Mouse (Mus musculus): ENCODE data around the gene Rbm38. TPM values are rescaled to one million over a fixed set of nuclear protein-coding genes. Genes with fewer than 3 reads are reported as not detected.

Rbm38 gene
- total RNA-seq, 2 experiments from 2014 or later, result 3.1 to 3.7 TPM

DNA sequence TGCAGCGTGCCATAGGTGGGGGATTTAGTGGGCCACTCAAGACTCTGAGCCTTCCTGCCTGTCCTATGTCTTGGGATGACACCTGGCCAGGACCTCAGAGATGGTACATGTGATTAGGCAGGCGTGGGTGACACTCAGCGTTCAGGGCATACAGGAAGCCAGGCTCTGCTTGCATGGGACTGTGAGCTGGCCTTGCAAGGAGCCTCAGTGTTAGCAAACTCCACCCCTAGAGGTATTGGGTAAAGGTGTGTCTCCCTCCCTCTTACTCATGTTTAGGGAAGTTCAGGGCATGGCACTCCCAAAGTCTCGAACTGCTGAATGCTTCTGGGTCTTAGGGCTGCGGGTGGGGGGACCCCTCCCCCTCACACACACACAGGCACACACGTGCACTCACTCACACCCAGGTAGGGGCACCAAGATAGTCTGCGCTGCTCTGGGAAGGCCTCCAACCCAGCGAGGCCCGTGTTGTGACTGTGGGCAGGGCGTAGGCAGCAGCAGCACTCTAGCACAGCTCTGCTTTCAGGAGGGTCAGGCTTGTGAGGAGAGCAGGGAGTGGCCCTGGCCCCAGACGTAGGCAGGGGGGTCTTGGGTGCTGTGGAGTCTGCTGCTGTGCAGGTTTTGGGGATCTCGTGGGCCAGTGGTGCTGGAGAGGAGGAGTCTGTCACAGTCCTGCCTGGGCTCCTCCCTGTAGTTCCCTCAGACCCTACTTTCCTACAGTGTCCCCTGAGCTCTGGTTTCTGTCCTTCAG is 10.5 kb downstream of the Rbm38 start:
- DNase-seq (ENCODE audit: low spot score in 2 of 2), result no peak
- intact Hi-C loops (cut with DNase I), result no loop called here

DNA sequence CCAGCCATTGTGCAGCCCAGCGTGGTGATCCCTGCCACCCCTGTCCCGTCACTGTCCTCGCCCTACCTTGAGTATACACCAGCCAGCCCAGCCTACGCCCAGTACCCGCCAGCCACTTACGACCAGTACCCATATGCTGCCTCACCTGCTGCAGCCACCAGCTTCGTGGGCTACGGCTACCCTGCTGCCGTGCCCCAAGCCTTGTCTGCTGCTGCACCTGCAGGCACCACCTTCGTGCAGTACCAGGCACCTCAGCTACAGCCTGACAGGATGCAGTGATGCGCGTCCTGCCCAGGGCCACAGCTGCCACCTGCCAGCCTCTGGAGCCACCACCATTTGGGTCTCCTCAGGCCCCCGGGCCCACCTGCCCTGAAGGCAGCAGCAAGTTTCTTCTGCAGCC is 13.2 kb downstream of the Rbm38 start:
- intact Hi-C loops (cut with DNase I), result no loop called here
- DNase-seq (ENCODE audit: low spot score in 2 of 2), result no peak

DNA sequence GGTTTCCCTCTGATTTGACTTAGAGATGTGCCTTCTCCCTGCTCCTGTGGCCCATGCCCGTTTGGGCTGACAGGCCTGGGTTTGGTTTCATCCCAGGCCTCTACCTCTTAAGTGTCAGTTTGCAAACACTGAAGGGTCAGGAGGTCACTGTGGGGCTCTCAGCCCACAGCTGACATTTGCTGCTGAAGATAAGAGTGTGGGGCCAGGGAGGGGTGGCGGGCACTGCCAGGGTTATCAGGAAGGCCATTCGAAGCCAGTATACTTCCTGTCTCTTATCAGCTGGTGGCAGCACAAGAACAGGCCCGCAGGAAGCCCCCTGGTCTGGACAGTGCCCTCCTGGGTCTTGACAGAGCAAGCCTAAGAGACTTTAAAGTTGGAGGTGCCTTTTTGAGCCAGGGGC is 14.7 kb downstream of the Rbm38 start:
- intact Hi-C loops (cut with DNase I), result no loop called here
- DNase-seq (ENCODE audit: low spot score in 2 of 2), result no peak

DNA sequence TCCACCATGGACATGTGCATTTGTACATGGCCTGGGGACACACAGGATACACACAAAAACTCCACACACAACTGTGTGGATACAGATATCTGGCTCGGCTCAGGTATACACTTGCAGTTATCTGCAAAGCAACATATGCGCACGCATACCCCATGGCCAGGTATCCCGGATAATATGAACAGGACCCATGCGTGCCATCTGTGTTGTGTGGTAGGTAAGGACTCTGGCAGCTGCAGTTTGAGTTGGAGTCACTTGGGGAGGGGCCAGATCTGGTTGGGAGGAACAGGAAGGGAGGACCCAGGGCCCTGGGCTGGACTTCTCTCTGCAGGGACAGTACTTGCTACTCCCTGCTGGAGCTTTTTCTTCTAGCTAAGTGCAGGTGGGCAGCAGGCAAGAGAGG is 15.4 kb downstream of the Rbm38 start:
- intact Hi-C loops (cut with DNase I), result no loop called here
- DNase-seq (ENCODE audit: low spot score in 2 of 2), result no peak

DNA sequence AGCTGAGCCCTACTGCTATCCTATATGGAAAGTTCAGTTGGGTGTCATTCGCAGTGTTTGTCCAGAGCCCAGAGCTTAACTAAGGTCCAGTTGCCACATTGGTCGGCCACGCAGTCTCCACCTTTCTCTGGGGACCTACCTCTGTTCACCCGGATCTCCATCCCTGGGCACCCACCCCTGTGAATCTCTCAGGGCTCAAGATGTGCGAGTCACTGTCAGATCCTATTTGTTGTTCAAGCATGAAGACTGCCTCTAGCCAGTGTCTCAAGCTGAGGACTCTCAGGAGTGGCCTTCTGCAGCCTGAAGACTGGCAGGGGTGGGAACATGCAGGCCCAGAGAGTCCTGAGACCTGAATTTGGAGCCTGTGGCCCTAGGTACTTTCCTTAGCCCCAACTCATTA is 15.8 kb downstream of the Rbm38 start:
- DNase-seq (ENCODE audit: low spot score in 2 of 2), result no peak
- intact Hi-C loops (cut with DNase I), result no loop called here

- DNase-seq (ENCODE audit: low spot score in 2 of 2), result no peak
- intact Hi-C loops (cut with DNase I), result no loop called here
These were observed 16.3 kb downstream of the Rbm38 start for GRCm38 (mm10) chr2:173036611-173037010.

DNA sequence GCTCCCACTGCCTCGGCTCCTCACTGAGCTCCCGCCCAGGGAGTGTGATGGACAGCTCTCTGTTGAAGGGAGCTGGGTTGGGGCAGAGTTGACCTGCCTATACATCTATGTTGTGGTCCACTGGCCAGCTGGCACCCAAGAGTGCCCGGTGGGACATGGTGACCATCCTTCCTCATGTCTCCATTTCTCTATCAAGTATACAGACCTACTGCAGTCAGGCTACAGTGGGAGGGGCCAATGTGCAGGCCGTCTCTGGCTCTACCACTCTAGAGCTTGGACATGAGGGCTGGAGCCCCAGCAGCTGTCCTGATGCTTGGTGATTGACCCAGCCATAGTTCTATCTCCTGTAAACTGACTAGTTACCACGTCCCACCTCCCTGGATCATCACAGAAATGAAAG is 17.0 kb downstream of the Rbm38 start:
- no peak for DNase-seq (ENCODE audit: low spot score in 2 of 2)
- intact Hi-C loops (cut with DNase I), result no loop called here

GRCm38 (mm10) chr2:173037827-173038607 is 17.7 kb downstream of the Rbm38 start:
- no peak for DNase-seq (ENCODE audit: low spot score in 2 of 2)
- intact Hi-C loops (cut with DNase I), result no loop called here

- no peak for DNase-seq (ENCODE audit: low spot score in 2 of 2)
- intact Hi-C loops (cut with DNase I), result no loop called here
These were observed 18.7 kb downstream of the Rbm38 start for GRCm38 (mm10) chr2:173039041-173039440.

DNA sequence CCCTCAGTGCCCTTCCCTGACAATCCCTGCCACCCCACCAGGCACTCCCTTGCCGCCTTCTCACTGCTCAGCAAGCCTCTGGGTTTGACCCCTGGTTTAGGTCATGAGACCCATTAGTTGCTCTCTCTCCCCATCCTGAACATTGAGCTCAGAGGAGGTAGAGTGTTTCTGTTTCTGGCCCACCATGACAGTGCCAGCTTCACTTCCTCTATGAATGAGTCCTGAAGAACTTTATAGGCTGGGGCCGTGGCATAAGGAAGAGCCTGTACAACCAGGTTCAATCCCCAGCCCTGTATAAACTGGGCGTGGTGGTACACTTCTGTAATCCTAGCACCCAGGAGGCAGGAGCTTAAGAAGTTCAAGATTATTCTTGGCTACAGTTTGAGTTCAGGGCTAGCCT is 20.5 kb downstream of the Rbm38 start:
- intact Hi-C loops (cut with DNase I), result no loop called here
- DNase-seq (ENCODE audit: low spot score in 2 of 2), result no peak

DNA sequence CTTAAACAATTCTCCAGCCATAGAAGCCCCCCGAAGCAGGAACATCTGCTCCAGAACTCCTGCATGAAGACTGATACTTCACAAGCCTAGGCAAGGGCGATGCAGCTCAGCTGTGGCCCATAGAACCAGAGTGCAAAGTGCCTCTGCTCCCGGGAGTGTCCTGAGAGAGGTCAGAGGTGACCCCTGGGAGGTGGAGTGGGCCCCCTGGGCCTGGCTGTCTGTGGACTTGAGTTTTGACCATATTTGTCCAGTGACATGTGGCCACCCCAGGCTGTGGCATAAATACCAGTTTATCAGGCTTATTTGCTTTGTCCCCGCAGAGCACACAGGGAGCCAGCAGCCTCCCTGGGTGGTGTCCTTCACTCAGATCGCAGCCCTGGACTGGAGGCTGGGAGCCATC is 20.9 kb downstream of the Rbm38 start:
- no peak for DNase-seq (ENCODE audit: low spot score in 2 of 2)
- intact Hi-C loops (cut with DNase I), result no loop called here

DNA sequence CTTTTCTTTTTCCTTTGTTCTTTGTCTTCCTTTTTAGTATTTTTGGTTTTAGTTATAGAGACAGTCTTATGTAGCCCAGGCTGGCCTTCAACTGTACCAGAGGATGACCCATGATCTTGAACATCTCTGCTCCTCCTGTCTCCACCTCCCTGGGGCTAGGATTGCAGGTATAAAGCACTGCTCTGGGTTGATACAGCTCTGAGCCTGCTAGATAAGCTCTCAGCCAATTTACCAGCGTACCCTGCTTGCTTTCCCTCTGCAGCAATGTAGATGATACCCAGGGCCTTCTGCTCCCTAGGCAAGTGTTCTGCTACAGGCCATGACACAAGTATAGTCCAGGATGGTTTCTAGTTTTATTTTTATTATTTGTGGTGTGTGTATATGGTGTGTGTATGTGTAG is 21.6 kb downstream of the Rbm38 start:
- DNase-seq (ENCODE audit: low spot score in 2 of 2), result no peak
- intact Hi-C loops (cut with DNase I), result no loop called here

DNA sequence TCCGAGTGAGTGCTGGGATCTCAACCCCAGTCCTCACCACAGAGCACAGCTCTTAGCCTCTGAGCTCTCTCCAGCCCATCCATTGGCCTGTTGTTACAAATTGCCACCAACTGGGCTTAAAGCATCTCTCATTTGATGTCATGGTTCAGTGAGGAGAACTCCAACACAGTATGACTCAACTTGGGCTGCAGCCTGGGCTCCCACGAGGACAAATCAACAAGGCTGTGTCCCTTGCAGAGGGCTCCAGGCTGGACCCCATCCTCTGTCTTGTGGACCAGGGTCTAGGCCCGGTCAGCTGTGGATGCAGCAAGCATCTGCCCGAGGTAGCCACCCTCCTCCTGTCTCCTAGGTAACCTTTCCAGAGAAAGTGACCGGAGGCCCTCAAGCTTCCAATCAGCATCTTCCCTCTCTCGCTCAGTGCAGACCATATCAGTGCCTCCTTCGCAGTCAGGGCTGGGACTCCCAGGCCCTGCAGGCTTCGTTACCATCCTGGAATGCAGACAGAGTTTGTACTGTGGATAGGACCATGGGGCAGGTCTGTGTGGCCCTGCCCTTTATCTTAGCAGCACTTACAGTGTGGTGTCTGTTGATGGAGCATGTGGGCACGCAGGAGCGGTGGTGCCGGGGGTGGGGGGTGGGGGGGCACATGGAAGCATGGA is 22.3 kb downstream of the Rbm38 start:
- DNase-seq (ENCODE audit: low spot score in 2 of 2), result no peak
- intact Hi-C loops (cut with DNase I), result no loop called here

DNA sequence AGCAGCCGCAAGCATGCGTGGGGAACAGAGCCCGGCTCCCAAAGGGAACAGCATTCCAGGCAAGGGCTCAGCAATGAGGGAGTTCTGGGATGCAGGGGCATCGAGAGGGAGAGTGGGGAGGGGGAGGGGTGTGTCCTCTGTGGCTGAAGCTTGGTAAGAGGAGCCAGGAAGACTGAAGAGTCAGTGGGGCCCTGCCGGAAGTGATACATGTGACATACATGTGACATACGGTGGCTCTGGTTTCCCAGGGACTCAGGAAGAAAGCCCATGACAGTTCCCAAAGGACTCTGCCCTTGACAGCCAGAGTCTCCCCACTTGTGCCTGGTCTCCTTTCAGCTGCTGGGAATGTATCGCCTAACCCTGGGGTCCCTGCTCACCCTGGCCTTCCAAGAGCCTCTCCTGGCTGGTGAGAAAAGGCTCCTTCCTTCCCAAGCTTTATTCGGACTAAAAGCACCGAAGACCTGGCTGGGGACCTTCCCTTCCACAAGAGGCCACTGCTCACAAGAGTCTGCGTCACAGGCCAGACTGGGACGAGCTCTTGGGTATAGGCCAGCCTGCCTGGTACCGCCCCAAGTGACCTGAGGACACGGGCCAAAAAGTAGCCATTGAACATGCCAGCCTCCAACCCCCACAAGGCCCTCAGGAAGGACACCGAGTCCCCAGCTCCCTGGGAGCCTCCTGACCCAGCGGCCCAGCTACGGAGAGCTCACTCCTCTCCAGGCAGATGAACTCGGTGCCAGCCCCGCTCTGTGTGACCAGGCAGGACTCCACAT is 24.1 kb downstream of the Rbm38 start:
- DNase-seq (ENCODE audit: low spot score in 2 of 2), result no peak
- intact Hi-C loops (cut with DNase I), result no loop called here

DNA sequence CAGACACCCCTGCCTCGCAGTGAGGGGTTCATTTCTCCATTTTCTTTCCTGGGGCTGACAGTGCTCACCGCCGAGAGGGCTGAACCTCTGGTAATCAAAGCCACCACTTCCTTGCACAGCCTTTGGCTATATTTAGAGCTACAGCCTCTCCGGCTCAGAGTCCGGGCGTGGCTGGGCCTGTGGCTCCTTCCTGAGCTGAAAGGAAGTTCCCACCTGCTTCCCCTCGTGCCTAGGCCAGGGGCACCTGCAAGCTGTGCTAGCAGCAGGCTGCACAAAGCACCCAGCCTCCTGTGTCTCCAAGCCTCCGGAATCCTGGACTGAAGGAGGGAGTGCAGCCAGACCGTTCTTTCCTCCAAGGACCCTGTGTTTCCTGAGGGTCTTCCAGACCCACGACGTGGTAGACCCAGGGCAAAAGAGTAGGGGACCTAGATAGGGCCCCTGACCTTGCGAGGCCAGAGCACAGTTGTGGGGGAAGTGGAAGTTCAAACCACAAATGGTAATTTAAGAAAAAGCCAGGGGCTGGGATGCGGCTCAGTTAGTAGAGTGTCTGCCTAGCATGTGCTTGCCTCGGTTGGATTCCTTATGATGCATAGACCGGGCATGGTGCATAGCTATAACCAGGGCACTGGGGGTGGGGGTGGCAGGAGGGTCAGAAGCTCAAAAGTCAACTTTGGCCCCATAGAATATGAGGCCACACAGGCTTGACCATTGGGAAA is 26.4 kb downstream of the Rbm38 start:
- intact Hi-C loops (cut with DNase I), result no loop called here
- DNase-seq (ENCODE audit: low spot score in 2 of 2), result no peak

GRCm38 (mm10) chr2:173047471-173047870 is 27.2 kb downstream of the Rbm38 start:
- intact Hi-C loops (cut with DNase I), result no loop called here
- no peak for DNase-seq (ENCODE audit: low spot score in 2 of 2)

DNA sequence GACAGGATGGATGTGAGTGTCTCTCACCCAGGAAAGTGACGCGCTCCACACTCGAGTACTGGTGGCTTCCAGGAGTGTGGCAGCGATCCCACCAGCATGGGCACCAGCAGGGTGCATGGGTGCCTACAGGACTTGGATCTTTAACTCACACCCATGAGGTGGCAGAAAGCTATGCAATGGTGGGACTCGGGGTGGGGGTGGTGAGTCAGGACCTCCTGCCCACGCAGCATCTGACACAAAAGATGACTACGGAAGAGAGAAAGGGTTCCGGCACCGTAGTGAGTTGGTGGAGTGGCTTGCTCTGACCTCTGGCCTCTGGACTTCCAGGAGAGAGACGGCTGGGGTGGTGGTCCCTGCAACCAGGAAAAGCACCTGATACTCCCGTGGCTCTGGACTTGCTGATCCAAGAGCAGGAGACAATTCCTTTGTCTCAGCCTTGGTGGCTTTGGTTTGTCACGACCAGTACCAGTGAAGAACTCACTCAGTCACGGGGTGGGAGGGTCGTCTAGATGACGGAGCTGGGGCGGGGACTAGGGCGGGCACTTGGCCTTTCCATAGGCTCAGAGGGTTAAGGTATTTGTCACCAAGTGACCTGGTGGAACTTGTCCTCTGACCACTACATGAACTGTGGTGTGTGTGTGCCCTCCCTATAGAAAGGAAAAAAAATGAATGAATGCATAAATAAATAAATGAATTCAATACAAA is 27.9 kb downstream of the Rbm38 start:
- no peak for DNase-seq (ENCODE audit: low spot score in 2 of 2)
- intact Hi-C loops (cut with DNase I), result no loop called here

DNA sequence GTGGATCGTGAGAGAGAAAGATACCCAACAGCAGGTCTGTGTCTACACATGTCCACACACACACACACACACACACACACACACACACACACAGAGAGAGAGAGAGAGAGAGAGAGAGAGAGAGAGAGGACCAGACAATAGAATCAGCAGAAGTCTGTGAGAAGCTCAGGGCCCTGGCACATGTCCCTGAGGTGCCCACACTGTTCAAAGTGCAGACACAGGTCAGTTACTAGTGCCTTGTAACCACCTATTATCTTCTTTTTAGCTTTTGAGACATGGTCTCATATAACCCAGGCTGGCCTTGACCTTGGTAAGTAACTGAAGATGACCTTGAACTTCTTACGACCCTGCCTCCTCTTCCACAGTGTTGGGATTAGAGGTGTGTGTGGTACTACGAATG is 28.9 kb downstream of the Rbm38 start:
- intact Hi-C loops (cut with DNase I), result no loop called here
- DNase-seq (ENCODE audit: low spot score in 2 of 2), result no peak

- intact Hi-C loops (cut with DNase I), result no loop called here
- DNase-seq (ENCODE audit: low spot score in 2 of 2), result no peak
These were observed 29.5 kb downstream of the Rbm38 start for GRCm38 (mm10) chr2:173049817-173050216.
